Mouse (Mus musculus): ENCODE measurements around the gene Lingo1. TPM values are rescaled to one million over a fixed set of nuclear protein-coding genes. Genes with fewer than 3 reads are reported as not detected.

Lingo1 gene
- total RNA-seq, 2 experiments from 2014 or later = 2.0 to 2.6 TPM

DNA sequence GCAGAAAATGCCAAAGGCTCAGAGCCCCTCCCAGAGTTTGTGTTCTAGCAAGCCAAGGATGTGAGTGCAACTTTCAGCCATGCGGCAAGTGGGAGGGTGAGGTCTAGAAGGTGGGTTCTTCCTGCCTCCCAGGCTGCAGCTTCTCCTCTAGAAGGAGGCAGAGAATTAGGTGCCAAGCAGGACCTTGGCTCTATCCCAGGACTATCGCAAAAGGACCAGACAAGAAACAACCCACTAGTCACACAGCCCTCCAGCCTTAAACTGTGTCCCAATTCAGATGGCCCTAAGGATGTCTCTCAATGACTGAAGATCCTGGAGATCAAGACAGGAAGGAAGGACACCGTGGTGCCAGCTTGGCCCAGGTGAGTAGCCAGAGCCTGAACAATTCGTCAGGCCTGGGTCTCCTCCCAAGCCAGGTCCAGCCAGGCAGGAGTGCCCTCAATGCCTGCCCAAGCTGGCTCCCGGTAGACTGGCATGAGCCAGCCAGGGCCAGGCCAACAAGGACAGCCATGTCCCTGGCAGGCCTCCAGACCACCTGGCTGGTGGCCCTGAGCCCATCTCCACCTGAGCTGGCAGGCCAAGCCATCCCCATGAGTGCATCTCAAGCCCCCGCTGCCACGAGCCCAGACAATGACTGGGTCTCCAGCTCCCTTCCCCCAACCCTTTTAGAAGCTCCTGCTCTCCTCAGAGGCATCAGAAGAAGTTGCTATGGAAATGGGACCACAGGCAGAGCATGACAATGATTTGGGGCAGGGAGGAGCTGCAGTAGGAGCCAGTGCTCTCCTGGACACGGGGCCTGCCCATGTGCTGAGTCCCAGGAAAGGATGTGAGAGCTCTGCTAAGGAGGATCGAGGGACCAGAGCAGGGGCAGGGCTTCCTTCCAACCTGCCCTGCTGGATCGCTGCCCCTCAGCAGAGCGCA, 19.1 kb downstream of the Lingo1 start:
- no peak for DNase-seq

DNA sequence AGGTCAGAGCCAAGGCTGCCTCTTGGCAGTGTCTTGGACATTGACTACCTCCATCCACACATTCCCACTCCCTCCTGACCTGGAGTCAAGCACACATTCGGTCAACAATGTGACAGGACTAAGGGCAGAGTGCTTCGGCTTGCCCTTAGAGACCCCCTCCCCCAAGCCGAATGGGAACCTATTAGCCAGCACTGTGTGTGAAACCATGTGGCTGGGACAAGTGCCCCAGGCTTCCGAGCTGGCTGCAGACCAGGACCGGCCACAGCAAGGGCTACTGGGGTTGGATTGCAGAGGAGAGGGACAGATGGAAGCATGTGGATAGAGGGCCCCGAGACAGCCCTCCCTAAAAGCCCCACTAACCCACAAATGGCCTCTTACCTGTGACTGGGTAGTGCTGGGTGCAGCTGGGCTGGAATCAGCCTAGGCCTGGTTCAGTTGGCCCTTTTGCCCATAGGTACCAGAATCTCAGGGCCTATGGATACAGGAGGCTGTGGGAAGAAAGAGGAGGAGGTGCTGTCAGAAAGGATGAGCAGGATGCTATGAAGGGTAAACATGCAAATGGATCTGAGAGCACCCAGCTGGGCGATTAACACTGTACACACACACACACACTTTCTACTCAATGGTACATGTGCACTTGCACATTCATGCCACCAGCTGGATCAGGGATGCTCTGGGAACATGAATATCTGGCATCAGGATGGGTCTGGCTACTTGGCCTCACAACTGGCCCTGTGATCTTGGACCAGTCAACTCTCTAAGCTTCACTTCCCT, 20.9 kb downstream of the Lingo1 start:
- no peak for DNase-seq

DNA sequence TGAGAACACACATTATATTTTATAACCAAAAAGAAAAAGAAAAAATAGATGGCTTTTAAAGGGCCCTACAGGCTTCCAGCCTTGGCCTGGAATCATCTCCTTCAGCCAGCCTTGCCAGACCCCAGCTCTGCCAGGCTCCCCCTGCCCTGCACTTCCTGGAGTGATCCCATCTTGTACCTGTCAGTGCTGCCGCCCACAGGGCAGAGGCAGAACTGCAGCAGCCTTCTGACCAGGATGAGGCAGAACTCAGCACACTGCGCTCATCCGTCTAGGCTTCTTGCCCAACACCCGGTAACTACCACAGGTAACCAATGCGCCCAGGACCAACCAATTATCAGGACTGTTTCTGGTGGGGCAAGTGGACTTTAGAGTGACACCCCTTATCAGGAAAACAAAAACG, 22.0 kb downstream of the Lingo1 start:
- DNase-seq = peak; percentile 60

DNA sequence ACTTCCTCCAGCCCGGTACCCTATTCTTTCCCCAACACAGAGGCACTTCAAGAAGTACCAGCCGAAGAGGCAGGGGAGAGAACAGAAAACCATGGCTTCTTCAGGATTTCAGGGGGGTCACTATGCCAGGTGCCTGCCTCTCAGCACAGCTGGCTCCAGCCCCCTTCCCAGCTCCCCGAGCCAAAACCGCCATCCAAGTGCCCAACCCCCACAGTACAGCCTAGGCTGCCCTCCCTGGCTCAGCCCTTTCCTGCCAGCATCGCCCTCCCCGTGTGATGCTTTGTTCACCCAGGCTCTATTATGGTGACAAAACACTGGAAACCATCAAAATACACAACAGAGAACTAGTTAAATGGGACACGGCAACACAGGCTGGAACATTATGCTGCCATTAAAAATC, 22.6 kb downstream of the Lingo1 start:
- no peak for DNase-seq

DNA sequence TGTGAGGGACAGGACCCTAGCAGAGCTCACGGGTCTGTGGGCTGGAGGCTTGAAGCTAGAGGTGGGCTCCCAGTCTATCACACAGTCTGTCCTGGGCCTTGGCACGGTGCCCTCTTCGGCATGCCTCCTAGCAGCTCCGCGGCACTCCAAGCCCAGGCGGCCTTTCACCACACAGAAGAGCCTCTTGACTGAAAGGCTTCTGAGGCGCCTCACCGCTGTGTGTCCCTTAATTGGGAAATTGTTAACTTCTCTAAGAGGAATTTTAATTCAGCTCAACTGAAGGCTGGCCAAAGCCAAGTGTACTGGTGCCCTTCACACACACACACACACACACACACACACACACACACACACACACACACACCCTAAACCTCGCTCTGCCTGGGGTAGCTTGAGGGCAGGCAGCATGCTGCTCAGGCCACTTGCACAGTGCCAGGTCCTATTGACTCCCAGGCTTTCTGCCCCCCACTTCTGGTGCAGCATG, 28.6 kb downstream of the Lingo1 start:
- DNase-seq = peak; percentile 21

DNA sequence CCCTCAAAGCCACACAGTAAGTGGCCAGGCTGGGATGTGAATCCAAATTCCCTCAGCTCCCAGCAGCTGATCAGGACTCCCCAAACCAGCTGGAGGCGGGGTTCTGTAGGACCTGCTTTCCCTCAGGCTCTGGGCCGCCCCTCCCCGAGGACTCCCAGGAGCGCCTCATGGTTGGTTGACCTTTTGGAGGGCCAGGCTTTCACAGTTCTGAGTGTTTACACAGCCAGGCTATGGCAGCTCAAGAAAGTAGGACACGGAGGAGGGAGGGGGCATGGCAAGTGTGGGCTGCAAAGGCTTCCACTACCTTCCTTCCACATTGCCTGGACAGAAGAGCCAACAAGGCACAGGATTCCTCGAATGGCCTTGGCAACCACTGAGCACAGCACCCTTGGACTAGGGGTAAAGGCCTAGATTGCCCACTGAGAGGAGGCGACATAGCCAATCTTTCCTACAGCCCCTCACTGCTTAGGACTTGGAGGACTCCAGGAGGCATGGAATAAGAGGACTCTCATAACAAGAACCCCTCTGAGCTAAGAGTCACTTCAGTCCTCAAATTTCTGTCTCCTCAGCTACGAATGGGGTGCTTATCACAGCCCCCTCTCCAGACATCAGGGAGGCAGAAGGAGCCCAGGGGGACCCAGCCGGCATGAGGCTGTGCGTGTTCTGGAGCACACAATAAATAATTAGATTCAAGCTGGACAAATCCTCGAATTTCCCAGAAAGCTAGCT, 29.5 kb downstream of the Lingo1 start:
- DNase-seq = no peak

DNA sequence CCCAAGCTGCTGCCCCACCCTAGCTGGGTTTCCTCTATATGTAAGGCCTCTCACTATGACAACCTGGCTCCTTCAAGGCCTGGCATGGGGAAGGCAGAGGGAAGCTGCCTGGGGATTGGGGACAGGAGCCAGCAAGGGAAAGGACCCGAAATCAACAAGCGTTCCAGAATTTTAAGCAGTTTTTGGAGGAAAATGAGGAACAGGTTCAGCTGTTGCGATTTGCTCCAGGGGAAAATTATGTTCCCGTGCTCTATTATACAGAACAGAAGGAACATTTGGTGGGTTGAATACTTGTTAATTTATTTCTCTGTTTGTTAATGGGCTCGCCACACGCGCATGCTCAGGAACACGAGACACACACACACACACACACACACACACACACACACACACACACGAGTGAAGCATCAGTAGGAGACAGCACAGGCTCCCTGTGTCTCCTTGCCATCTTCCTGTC, 34.1 kb downstream of the Lingo1 start:
- no peak for DNase-seq

DNA sequence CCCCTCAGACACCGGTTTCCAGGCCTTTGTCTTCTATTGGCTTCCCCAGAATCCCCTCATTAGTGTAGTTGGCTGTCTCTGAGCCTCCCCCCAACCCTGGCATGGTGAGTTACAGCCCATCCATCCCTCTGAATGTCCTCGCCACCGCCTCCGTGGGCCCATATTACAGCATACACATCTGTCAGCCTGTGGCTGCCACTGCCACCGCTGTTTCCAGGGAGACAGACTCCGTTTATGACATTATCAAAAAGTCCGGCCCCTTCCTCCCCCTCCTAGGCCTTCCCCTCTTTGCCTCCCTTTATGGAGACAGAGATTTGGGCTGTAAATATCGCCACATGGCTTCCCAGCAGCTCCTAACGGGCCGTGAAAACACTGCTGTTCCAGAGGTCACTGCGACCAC, 38.5 kb downstream of the Lingo1 start:
- no peak for DNase-seq

DNA sequence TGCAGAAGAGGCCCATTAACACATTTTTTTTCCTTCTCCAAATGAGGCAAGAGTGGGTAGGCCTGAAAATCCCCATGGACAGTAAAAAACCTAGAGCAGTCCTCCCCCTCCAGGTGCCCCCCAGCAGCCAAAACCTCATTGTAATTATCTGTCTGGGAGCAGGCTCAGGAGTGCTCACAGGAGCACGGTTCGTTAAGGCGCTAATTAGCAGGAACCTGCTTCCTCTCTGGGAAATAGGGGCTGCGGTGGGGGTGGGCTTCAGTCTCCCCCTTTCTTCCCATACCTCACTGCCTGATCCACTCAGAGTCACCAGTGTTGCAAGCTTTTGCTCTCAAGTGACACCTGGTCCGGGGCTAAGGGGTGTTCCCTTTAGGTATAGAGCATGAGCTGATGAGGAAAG, 41.1 kb downstream of the Lingo1 start:
- no peak for DNase-seq

DNA sequence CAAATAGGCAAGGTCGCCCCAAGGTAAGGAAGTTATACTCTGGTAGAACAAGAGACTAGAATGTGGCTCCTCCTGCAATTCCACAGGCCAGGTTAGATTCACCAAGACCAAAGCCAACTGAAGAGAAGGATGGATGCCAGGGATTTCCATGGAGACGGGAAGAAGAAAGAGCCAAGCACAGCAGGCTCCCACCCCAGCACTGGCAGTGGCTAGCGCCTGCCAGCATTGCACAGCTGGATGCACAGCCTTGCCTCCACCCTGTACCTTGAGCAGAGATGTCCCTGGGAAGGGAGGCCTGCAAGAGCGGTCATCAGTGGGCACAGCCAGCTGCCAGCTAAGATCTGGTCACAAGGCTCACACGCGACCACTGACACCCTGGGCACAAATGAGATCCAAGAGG, 42.9 kb downstream of the Lingo1 start:
- DNase-seq = no peak

DNA sequence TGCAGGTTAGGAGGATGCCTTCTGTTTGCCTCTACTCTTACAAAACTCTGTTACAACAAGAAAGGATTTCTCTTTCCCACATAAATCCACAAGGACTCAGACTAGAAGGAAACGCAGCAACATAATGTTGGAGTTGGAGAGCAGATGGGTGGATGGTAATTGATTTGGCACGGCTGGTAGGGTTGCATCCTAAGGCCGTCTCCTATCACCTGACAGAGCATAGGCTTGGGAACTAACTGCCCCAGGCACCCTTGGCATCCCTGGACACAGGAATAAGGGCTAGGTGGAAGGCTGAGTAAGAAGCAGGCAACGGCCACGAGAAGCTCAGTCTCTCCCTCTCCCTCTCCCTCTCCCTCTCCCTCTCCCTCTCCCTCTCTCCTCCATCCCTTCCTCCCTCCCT, 48.2 kb downstream of the Lingo1 start:
- no peak for DNase-seq

DNA sequence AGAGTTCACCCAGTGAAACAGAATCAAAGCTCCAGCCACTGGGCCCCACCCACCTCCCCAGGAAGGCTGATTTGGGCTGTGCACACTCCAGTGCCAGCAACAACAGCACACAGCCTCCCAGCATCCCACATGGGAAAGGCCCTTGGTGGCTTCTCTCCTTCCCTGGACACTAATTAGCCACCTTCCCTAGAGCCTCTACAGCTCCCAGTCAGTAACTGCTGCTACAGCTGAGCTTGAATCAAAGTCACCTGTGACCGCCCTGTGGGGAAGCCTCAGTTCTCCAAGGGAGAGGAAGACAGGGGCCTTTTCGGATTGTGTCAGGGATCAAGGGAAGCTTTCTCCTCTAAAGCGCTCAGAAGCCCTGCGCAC, 49.4 kb downstream of the Lingo1 start:
- no peak for DNase-seq

DNA sequence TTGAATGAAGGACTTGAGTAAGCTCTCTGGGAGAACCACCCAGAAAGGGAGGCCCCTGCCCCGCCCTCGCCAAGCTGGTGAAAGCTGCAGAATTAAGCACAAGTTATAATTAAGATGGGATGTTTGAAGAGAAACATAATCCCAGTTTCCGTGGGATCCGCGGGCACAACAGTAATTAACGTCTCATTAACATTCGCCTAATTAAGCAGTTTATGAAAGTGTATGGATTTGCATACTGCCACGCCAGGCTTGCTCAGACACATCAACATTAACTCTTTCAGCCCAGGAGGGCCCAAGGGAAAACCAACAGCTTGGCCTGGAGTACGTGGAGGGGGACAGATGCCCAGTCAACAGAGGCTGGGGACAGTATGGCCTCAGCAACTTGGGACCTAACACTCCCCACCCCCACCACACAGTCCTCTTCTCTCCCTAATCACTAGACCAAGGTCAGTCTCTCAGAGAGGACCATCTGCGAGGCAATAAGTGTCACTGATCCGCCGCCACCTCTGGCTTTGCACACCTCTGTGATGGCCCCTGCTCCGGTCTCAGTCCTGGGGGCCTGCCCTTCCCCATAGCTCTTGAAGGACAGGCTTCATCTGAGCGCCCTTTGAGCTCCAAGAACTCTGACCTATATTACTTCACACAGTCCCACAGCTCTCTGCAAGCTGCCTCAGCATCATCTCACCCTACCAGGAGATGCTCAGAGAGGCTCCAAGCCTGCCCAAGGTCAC, 49.9 kb downstream of the Lingo1 start:
- no peak for DNase-seq

DNA sequence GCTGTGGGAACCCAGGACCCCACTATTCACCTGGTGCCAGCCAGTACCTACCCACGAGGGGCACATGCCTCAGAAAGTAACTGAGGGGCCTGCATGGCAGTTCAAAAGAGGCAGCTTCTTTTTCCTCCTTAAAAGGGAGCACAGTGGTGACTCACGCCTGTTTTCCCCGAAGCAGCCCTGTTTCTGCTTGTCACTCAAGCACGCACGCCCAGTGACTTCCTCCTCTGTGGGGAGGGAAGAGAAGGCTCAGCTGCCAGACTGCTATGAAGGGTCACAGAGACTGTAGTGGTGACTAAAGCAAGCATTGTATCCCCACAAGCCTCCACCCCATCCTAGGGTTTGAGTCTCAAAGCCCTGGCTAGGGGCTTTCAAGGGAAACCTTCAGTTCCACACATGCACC, 51.9 kb downstream of the Lingo1 start:
- no peak for DNase-seq

DNA sequence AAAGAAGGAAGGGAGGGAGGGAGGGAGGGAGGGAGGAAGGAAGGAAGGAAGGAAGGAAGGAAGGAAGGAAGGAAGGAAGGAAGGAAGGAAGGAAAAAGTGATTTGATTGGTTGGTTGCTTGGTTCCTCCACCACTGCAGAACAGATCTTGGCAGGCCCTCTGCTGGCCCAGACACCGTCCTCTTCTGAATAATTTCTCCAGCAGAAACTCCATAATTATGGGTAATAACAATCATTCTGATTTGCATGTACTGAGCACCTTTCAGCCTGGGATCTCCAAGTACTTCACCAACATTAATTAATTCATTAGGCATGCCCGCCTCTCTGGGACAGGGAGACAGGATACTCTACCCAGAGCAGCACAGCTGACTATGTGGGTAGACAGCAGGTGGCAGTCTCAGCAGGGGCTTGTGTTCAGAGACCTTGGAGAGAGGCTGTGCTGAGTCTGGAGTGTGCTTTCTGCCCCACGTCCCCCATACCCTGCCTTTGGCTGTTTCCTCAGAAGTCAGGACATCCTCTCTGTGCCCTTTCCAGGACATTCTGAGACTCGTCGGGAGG, 57.0 kb downstream of the Lingo1 start:
- DNase-seq = no peak

DNA sequence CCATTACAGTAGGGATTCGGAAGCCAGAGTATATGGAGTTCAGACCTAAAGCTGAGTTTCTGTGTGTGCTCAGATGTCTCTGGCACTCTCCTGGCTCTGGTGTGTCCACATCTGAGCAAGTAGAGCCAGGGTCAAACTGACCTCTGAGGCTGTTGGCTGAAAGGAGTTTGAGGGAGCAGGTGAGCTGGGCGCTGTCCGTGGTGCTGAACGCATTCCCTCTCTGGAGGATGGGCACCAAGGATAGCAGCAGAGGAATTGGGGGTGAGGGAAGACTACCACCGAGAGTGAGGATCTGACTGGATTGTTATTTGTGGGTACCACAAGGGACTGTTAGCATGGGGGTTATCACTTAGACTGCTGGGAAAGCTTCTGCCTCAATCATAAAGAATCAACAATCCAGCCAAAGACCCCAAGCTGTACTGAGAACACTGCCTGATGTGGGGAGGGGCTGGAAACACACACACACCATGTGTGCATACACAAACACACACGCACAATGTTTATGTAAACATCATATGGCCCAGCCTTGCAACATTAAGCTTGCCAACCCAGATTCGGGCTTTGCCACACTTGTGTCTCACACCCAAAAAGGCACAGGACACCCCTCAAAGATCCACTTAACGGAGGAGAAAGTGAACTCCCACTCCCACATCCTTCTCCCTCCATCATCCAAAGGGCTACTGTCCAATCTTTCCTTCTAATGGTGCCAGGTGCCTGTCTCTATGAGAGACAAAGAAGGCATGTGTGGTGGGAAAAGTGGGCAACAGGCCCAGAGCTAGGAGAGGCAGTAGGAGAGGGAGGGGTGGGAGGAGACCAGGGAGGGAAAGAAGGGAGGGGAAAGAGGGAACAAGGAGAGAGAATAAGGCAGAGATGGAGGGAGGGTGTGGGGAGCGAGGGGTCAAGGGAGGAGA, 57.8 kb downstream of the Lingo1 start:
- peak; percentile 71 for DNase-seq

DNA sequence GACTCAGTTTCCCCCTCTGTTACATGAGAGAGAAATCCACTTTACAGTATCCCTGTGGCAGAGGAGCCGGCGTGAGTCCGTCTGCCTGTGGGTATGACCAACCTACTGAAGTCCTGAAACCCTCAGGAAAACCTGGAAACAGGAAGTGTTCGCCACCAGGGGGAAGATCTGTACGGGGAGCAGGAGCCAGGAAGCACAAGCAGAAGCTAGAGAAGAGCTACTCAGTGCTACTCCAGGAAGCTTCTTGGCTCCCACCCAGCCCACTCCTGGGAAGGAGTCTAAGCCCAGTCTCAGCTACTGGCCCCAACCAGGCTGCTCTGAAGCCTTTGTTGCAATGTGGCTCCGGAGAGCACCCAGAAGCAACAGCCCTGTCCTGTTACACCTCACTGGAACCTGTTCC, 61.9 kb downstream of the Lingo1 start:
- DNase-seq = no peak

DNA sequence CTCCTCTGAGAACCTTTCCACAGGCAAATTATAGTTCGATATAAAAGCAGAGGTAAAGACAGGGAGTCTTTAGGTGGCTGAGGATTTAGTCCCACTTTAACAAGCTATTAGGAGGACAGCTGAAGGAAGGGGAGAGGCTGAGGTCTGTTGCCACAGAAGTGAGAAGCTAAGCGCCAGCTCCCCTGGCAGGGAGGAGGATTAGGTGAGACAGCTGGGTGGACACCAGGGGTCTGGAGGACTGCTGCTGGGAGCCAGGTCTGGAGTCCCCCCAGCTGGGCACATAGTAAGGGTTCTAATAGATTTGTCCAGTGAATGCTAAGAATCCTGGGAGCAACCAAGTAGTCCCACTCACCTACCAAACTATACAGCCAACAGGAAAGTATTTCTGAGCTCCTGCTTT, 65.3 kb downstream of the Lingo1 start:
- DNase-seq = no peak

DNA sequence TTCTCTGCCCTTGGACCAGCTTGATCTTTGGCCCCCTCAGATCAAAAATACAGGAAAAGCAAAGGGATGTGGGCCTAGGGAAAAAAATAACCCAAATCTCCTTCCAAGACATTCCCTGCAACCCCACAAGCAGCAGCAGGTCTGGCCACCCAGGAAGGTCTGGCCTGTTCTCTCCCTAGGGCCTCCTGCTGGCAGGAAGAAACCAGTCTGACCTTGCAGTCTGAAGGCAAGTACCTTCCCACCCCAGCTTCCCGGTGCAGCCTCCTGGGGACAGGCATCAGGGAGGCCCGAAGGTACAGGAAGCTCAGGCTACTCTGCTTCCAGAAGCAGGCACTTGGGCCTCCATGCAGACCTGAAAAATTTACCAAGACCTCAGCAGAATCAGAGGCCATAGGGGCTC, 67.1 kb downstream of the Lingo1 start:
- no peak for DNase-seq
